Mouse (Mus musculus) heart, embryonic 14.5 days (tissue): ENCODE measurements at regions not wholly inside any gene's neighbourhood (a gene's known extent, or its start where the extent isn't known, plus 50 kb on each side); places are given as distances from the start of the nearest gene placed in this dataset.
A peak's percentile ranks its signal among the peaks of the same experiment; 100 is the strongest.

Source experiments
- ATAC-seq: fragments of 200-750 bp; cut with Nextera tagmentation; 2 replicates; pipeline ENCODE4 v1.8.0; 2017; ENCODE audit warnings: low read depth, moderate TSS enrichment; ENCODE audit not compliant: insufficient number of reproducible peaks, insufficient read depth, low FRiP score
- H3K27ac ChIP-seq, 2 experiments: fragments of 200-500 bp in 1 of 2; fragments of 300-500 bp in 1 of 2; sonication (generic) in 1 of 2; replicated peaks in 1 of 2; 2 replicates each; pipeline ENCODE4 v1.5.1; 2012 to 2014; ENCODE audit warnings: low read depth in 2 of 2, low read length in 2 of 2, control low read depth in 1 of 2, mild to moderate bottlenecking in 1 of 2, mixed read lengths in 1 of 2; ENCODE audit not compliant: control insufficient read depth in 1 of 2, insufficient read depth in 1 of 2
- H3K27me3 ChIP-seq: fragments of 300-500 bp; sonication (generic); 2 replicates; pipeline ENCODE4 v1.6.1; 2014; ENCODE audit warnings: mild to moderate bottlenecking, low read length, control low read depth; ENCODE audit not compliant: control insufficient read depth, insufficient read depth
- H3K36me3 ChIP-seq: fragments of 300-500 bp; sonication (generic); 2 replicates; pipeline ENCODE4 v1.6.1; 2014; ENCODE audit warnings: mild to moderate bottlenecking, control low read depth, low read length, mixed read lengths; ENCODE audit not compliant: control insufficient read depth, insufficient read depth
- H3K4me1 ChIP-seq, 2 experiments: fragments of 200-500 bp in 1 of 2; fragments of 300-500 bp in 1 of 2; sonication (generic) in 1 of 2; 2 replicates each; pipeline ENCODE4 v1.6.1; 2012 to 2014; ENCODE audit warnings: low read length in 2 of 2, control low read depth in 1 of 2, mixed read lengths in 1 of 2; ENCODE audit not compliant: control insufficient read depth in 2 of 2, insufficient read depth in 2 of 2
- H3K4me2 ChIP-seq: fragments of 300-500 bp; sonication (generic); 2 replicates; pipeline ENCODE4 v1.6.1; 2014; ENCODE audit warnings: mild to moderate bottlenecking, low read length
- H3K4me3 ChIP-seq, 2 experiments: fragments of 200-500 bp in 1 of 2; fragments of 300-500 bp in 1 of 2; sonication (generic) in 1 of 2; 2 replicates each; pipeline ENCODE4 v1.5.1; 2012 to 2014; ENCODE audit warnings: low read length in 2 of 2, mild to moderate bottlenecking in 2 of 2, control low read depth in 1 of 2, low read depth in 1 of 2, moderate library complexity in 1 of 2; ENCODE audit not compliant: control insufficient read depth in 1 of 2, insufficient read depth in 1 of 2
- H3K9ac ChIP-seq: fragments of 300-500 bp; sonication (generic); 2 replicates; pipeline ENCODE4 v1.6.1; 2014; ENCODE audit warnings: mild to moderate bottlenecking, low read length
- H3K9me3 ChIP-seq: fragments of 300-500 bp; sonication (generic); 2 replicates; pipeline ENCODE4 v1.6.1; 2016; ENCODE audit warnings: low read length, control low read depth; ENCODE audit not compliant: control insufficient read depth
- WGBS: fragments of 180-500 bp; shearing (Covaris S2); extraction: QIAGEN DNeasy Blood & Tissue Kit; methylation state at CpG from one replicate; pipeline ENCODE4 v1.1.7; 2014; 5-methylcytosine and 5-hydroxymethylcytosine counted together

- Histone ChIP-seq H3K9ac (no peak overlapping the region), H3K27ac (no peak overlapping the region), H3K4me3 (no peak overlapping the region), H3K4me1 (peaks cover 6 to 14% of the 10 kb centered on the region in 2 experiments; a peak in 3 of 4 replicates), H3K27me3 (no peaks in the 10 kb centered on the region), H3K9me3 (no peaks in the 10 kb centered on the region), H3K36me3 (no peaks in the 10 kb centered on the region), H3K4me2 (no peak overlapping the region)
- ATAC-seq, result no peak
- 49% methylated on average over 8 of the region's 8 CpGs for WGBS
Measured at GRCm38 (mm10) chr2:144192428-144192827, 78.0 kb upstream of the Mgme1 start.

- 60% methylated on average over 14 of the region's 14 CpGs for WGBS
- H3K9ac ChIP-seq, result no peak overlapping the region
- no peak overlapping the region for H3K4me3 ChIP-seq
- H3K9me3 ChIP-seq, result no peaks in the 10 kb centered on the region
- no peak overlapping the region for H3K27ac ChIP-seq
- no peaks in the 10 kb centered on the region for H3K36me3 ChIP-seq
- H3K4me2 ChIP-seq, result no peak overlapping the region
- ATAC-seq, result no peak
- peaks cover 15 to 17% of the 10 kb centered on the region in 2 experiments for H3K4me1 ChIP-seq
- H3K27me3 ChIP-seq, result no peaks in the 10 kb centered on the region
Measured at GRCm38 (mm10) chr2:144195851-144196250, 74.6 kb upstream of the Mgme1 start.

DNA sequence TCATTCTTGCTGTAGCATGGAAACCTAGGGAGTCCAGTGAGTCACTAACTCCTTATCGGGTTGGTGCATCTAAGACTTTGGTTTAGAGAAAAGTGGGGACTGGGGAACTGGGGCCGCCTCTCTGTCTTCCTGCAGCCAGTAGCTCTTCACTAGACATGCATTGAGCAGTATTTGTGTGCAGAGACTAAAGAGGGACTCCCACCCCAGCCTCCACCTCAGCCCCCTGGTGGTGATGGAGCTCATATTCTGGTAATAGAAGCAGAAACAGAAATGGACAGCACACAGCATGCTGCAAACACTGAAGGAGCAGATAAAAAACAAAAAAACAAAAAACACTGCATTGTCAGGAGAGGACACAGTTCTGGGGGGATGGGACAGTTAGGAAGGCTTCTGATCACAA, 73.3 kb upstream of the Mgme1 start:
- no peak overlapping the region for H3K4me3 ChIP-seq
- 79% methylated on average over 2 of the region's 2 CpGs for whole genome bisulfite sequencing
- no peak overlapping the region for H3K27ac ChIP-seq
- H3K9me3 ChIP-seq, result no peaks in the 10 kb centered on the region
- H3K9ac ChIP-seq, result no peak overlapping the region
- H3K27me3 ChIP-seq, result no peaks in the 10 kb centered on the region
- H3K4me1 ChIP-seq, result peaks cover 11 to 12% of the 10 kb centered on the region in 2 experiments
- no peaks in the 10 kb centered on the region for H3K36me3 ChIP-seq
- no peak for ATAC-seq
- H3K4me2 ChIP-seq, result no peak overlapping the region

DNA sequence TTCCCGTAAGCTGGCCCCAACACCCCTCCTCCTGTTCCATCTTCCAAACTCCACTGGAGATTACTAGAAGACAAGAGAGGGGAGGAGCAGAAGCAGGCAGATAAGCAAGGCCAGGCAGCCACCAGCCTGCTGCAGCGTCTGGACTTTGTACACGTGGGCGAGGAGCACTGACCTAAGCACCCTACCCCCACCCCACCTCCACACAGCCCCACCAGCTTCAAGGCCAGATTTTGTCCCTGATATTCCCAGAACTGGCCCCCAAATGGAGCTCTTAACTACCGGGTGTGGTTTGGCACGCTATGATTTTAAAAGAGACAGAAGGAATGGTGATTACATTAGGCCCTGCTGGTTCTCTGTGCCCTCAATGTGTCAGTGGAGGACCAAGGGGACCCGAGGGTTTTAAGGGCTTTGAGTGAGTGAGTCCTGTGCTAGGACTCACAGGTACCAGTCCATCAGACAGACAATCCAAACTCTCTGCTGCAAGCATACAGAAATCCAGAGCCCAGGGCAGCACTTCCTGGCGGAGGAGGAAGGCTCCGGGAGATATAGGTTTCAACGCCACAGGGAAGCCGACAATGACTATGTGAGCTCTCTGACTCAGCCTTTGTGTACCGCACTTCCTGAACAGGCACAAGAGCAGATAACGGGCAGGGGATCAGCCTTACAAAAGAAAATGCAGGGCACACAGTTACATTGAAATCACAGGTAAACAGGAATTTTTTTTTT, 72.0 kb upstream of the Mgme1 start:
- Histone ChIP-seq H3K9ac (0 out of 2 replicates have a peak overlapping the region, but pooled peaks have one; percentile 2), H3K36me3 (no peaks in the 10 kb centered on the region), H3K27ac (peak overlapping the region; percentile 66 to 69), H3K4me3 (no peak overlapping the region), H3K4me2 (peak overlapping the region; percentile 29; the same call in 1 of the 2 replicates), H3K9me3 (no peaks in the 10 kb centered on the region), H3K27me3 (no peaks in the 10 kb centered on the region), H3K4me1 (peaks cover 12 to 15% of the 10 kb centered on the region in 2 experiments)
- peak; percentile 40; the same call in 1 of the 2 replicates for ATAC-seq
- WGBS, result 12% methylated on average over 13 of the region's 13 CpGs
